ENCODE assay signal across 8 mouse cellular contexts in the genomic region with DNA sequence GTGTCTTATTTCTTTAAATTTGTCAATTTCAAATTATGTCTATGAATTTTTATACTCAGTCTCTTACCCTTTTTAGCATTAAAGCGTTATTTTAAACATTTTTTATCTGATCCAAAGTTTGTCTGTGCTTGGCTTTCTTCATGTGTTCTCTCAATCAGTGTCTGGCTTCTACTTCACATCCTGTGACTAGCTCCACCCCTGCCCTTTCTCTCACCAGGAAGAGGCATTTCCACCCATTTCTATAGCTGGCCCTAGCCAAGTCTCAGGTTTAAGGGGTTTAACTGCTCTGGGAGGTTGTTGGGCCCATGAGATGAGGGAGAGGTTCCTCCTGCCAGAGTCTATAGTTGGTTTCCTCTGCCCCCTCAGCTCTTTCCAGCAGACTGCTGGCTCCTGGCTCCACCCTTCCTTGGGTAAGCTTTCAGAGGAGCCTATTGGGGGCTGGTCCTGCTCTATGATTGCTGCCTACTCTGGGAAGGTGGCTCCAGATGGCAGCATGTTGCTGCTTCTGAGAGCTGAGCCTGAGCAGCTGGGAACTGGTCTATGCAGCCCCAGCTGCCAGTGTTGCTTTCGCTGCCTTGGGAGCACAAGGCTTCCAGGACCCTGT. TPM values are rescaled to one million over a fixed set of nuclear protein-coding genes. Genes with fewer than 3 reads are reported as not detected.
DNase-seq lines count a peak whose midpoint lies in the region; ATAC-seq lines count a peak whose summit lies in the region.

No protein-coding gene starts in this region.

- DNase-seq in thymus, postnatal 0 days (ENCODE audit: low spot score) = peak; percentile 4
- DNase-seq in thymus, postnatal 14 days = no peak
- peak; percentile 33 to 65 for DNase-seq in frontal cortex, postnatal 14 days (ENCODE audit: low spot score in 2 of 2)
- DNase-seq in left cerebral cortex, postnatal 4 days = peak; percentile 70
- DNase-seq in telencephalon, adult 2 months (ENCODE audit: low read depth, low spot score) = peak; percentile 87
- no peak for DNase-seq in adrenal gland, adult 18-20 months (ENCODE audit: low spot score in 2 of 2)

- H3K4me3 ChIP-seq in hindbrain, embryonic 13.5 days = no peak overlapping the region

- intact Hi-C loops in left cerebral cortex, postnatal 4 days (cut with DNase I) = no loop called here

- no peaks in the 10 kb centered on the region for H3K27me3 ChIP-seq in hindbrain, embryonic 13.5 days

- peaks cover 3% of the 10 kb centered on the region; the same call in 1 of the 2 replicates for H3K36me3 ChIP-seq in hindbrain, embryonic 13.5 days

- no peaks in the 10 kb centered on the region for H3K9me3 ChIP-seq in hindbrain, embryonic 13.5 days

- H3K9ac ChIP-seq in hindbrain, embryonic 13.5 days = no peak overlapping the region; the same call in 1 of the 2 replicates

- H3K4me2 ChIP-seq in hindbrain, embryonic 13.5 days = no peak overlapping the region

- H3K4me1 ChIP-seq in hindbrain, embryonic 13.5 days (replicated peaks) = peaks cover 12% of the 10 kb centered on the region

- ATAC-seq in hindbrain, embryonic 13.5 days (ENCODE audit: low FRiP score) = peak; percentile 59; the same call in 1 of the 2 replicates
- peak; percentile 84 for ATAC-seq in megakaryocyte progenitor cell, adult 5-6 weeks (replicated peaks; ENCODE audit: poor library complexity)

- 81% methylated on average over 2 of the region's 2 CpGs for WGBS in hindbrain, embryonic 13.5 days

- H3K27ac ChIP-seq in hindbrain, embryonic 13.5 days = peak overlapping the region; percentile 71

RNA-seq across cellular contexts. Expression of a gene that starts 17.3 kb away (rescaled TPM):
- polyA plus RNA-seq in thymus, postnatal 0 days (2015; fragmentation: Nextera tagmentation; extraction: Ambion mirVana) = 76.1 and 86.7 TPM in 2 replicates
- polyA plus RNA-seq in hindbrain, embryonic 13.5 days (2015; fragmentation: Nextera tagmentation; extraction: Ambion mirVana) = 206 and 217 TPM in 2 replicates
- total RNA-seq in left cerebral cortex, postnatal 4 days (2021) = 100 to 1,000 TPM; 288 to 305 TPM
- total RNA-seq in megakaryocyte progenitor cell, adult 5-6 weeks (2015) = 25.0 and 30.7 TPM in 2 replicates
- 37.4 and 40.0 TPM in 2 replicates for total RNA-seq in megakaryocyte progenitor cell, adult 5-6 weeks (2017)
- 10 to 100 TPM; 97.2 to 97.4 TPM for total RNA-seq in adrenal gland, adult 18-20 months (2021)

RNA-seq across cellular contexts. Expression of a gene that starts 40.6 kb away (rescaled TPM):
- polyA plus RNA-seq in thymus, postnatal 0 days (2015; fragmentation: Nextera tagmentation; extraction: Ambion mirVana) = 118 and 124 TPM in 2 replicates
- polyA plus RNA-seq in hindbrain, embryonic 13.5 days (2015; fragmentation: Nextera tagmentation; extraction: Ambion mirVana) = 116 and 121 TPM in 2 replicates
- 10 to 100 TPM; 69.7 to 73.5 TPM for total RNA-seq in left cerebral cortex, postnatal 4 days (2021)
- 47.1 and 60.0 TPM in 2 replicates for total RNA-seq in megakaryocyte progenitor cell, adult 5-6 weeks (2015)
- 99.2 and 119 TPM in 2 replicates for total RNA-seq in megakaryocyte progenitor cell, adult 5-6 weeks (2017)
- 100 to 1,000 TPM in 1 of 2 experiments, 10 to 100 TPM in 1; 96.6 to 100 TPM for total RNA-seq in adrenal gland, adult 18-20 months (2021)

RNA-seq across cellular contexts. Expression of a gene that starts 44.5 kb away (rescaled TPM):
- 0.14 TPM in 1 of 2 replicates, not detected in the other for polyA plus RNA-seq in thymus, postnatal 0 days (2015; fragmentation: Nextera tagmentation; extraction: Ambion mirVana)
- 0.10 TPM in 1 of 2 replicates, not detected in the other for polyA plus RNA-seq in hindbrain, embryonic 13.5 days (2015; fragmentation: Nextera tagmentation; extraction: Ambion mirVana)
- not detected for total RNA-seq in left cerebral cortex, postnatal 4 days (2021)
- not detected in 2 replicates for total RNA-seq in megakaryocyte progenitor cell, adult 5-6 weeks (2015)
- total RNA-seq in megakaryocyte progenitor cell, adult 5-6 weeks (2017) = not detected in 2 replicates
- not detected for total RNA-seq in adrenal gland, adult 18-20 months (2021)

RNA-seq across cellular contexts. Expression of a gene that starts 47.1 kb away (rescaled TPM):
- 50.0 and 51.1 TPM in 2 replicates for polyA plus RNA-seq in thymus, postnatal 0 days (2015; fragmentation: Nextera tagmentation; extraction: Ambion mirVana)
- polyA plus RNA-seq in hindbrain, embryonic 13.5 days (2015; fragmentation: Nextera tagmentation; extraction: Ambion mirVana) = 61.3 and 67.1 TPM in 2 replicates
- 10 to 100 TPM; 66.1 to 69.2 TPM for total RNA-seq in left cerebral cortex, postnatal 4 days (2021)
- 72.0 and 87.0 TPM in 2 replicates for total RNA-seq in megakaryocyte progenitor cell, adult 5-6 weeks (2015)
- 54.7 and 67.0 TPM in 2 replicates for total RNA-seq in megakaryocyte progenitor cell, adult 5-6 weeks (2017)
- total RNA-seq in adrenal gland, adult 18-20 months (2021) = 10 to 100 TPM; 79.1 to 84.8 TPM

RNA-seq across cellular contexts. Expression of a gene that starts 54.1 kb away (rescaled TPM):
- polyA plus RNA-seq in thymus, postnatal 0 days (2015; fragmentation: Nextera tagmentation; extraction: Ambion mirVana) = 51.7 and 55.3 TPM in 2 replicates
- 63.7 and 67.7 TPM in 2 replicates for polyA plus RNA-seq in hindbrain, embryonic 13.5 days (2015; fragmentation: Nextera tagmentation; extraction: Ambion mirVana)
- total RNA-seq in left cerebral cortex, postnatal 4 days (2021) = 10 to 100 TPM; 49.7 to 51.6 TPM
- total RNA-seq in megakaryocyte progenitor cell, adult 5-6 weeks (2015) = 19.2 and 20.3 TPM in 2 replicates
- total RNA-seq in megakaryocyte progenitor cell, adult 5-6 weeks (2017) = 79.3 and 93.2 TPM in 2 replicates
- total RNA-seq in adrenal gland, adult 18-20 months (2021) = 10 to 100 TPM; 60.6 to 65.2 TPM

Comparison
In these comparisons a context has a peak if more than half of its experiments do, and no peak if none do; other contexts are left out.
1. DNase-seq: peak in thymus, postnatal 0 days (single experiment), frontal cortex, postnatal 14 days (2 of 2), left cerebral cortex, postnatal 4 days (single experiment) and telencephalon, adult 2 months (single experiment); none in thymus, postnatal 14 days (single experiment) and adrenal gland, adult 18-20 months (0 of 2).